Mouse (Mus musculus) left cerebral cortex, postnatal 10 days (tissue): ENCODE results near the gene Cfdp1. TPM values are rescaled to one million over a fixed set of nuclear protein-coding genes. Genes with fewer than 3 reads are reported as not detected.

ENCODE experiments used
- DNase-seq, 2 experiments: peaks; one replicate each; pipeline ENCODE4 v3.0.0; 2021 to 2022; ENCODE audit warnings: low spot score in 2 of 2, mixed read lengths in 1 of 2; ENCODE audit errors: extremely low spot score in 1 of 2
- intact Hi-C: fragments of 180-260 bp; cut with DNase I; formaldehyde crosslinking; loops from one replicate; pipeline ENCODE4 v1.15.1; 2025
- total RNA-seq, 2 experiments: library from RNA; stranded (reverse); gene quantifications; 2 replicates each; pipeline ENCODE4 v1.2.3; 2021

The Cfdp1 gene
- total RNA-seq, 2 experiments from 2014 or later: 90.6 to 94.9 TPM

- DNase-seq: peak in 1 of 2 experiments; percentile 42
- intact Hi-C loops: no loop called here
These were observed 43.3 kb downstream of the Cfdp1 start for GRCm38 (mm10) chr8:111810656-111811336.

GRCm38 (mm10) chr8:111808891-111809622 lies 45.0 kb downstream of the Cfdp1 start:
- DNase-seq: no peak
- intact Hi-C loops: no loop called here

- intact Hi-C loops: no loop called here
These were observed 46.1 kb downstream of the Cfdp1 start for GRCm38 (mm10) chr8:111808006-111808405.

GRCm38 (mm10) chr8:111803362-111803761 lies 50.7 kb downstream of the Cfdp1 start:
- intact Hi-C loops: no loop called here
- DNase-seq: no peak

More at GRCm38 (mm10) chr8:111808006-111808405, 46.1 kb downstream of the Cfdp1 start:
- DNase-seq: no peak

GRCm38 (mm10) chr8:111802256-111802655 lies 51.8 kb downstream of the Cfdp1 start:
- no peak for DNase-seq
- intact Hi-C loops: no loop called here

- intact Hi-C loops: no loop called here
- DNase-seq: no peak
These were observed 52.6 kb downstream of the Cfdp1 start for GRCm38 (mm10) chr8:111801456-111801855.

GRCm38 (mm10) chr8:111796528-111796927 lies 57.6 kb downstream of the Cfdp1 start:
- intact Hi-C loops: loop anchor here (5.0 kb wide), 1 partner anchor 54 kb away; the partner anchor contains the start of gene Bcar1
- DNase-seq: no peak

- intact Hi-C loops: no loop called here
- DNase-seq: no peak
These were observed 60.7 kb downstream of the Cfdp1 start for GRCm38 (mm10) chr8:111793324-111793917.

GRCm38 (mm10) chr8:111789639-111790038 lies 64.5 kb downstream of the Cfdp1 start:
- no peak for DNase-seq
- intact Hi-C loops: no loop called here

- no peak for DNase-seq
- intact Hi-C loops: no loop called here
These were observed 64.9 kb downstream of the Cfdp1 start for GRCm38 (mm10) chr8:111789200-111789599.

GRCm38 (mm10) chr8:111788497-111788896 lies 65.6 kb downstream of the Cfdp1 start:
- DNase-seq: no peak
- intact Hi-C loops: no loop called here

GRCm38 (mm10) chr8:111788085-111788484 lies 66.0 kb downstream of the Cfdp1 start:
- DNase-seq: no peak
- intact Hi-C loops: no loop called here

GRCm38 (mm10) chr8:111787683-111788082 lies 66.4 kb downstream of the Cfdp1 start:
- intact Hi-C loops: no loop called here
- DNase-seq: no peak

- intact Hi-C loops: no loop called here
These were observed 67.1 kb downstream of the Cfdp1 start for GRCm38 (mm10) chr8:111786701-111787588.

GRCm38 (mm10) chr8:111786116-111786515 lies 68.0 kb downstream of the Cfdp1 start:
- no peak for DNase-seq
- intact Hi-C loops: no loop called here

More at GRCm38 (mm10) chr8:111786701-111787588, 67.1 kb downstream of the Cfdp1 start:
- DNase-seq: no peak

GRCm38 (mm10) chr8:111782671-111783394 lies 71.3 kb downstream of the Cfdp1 start:
- DNase-seq: no peak
- intact Hi-C loops: no loop called here

GRCm38 (mm10) chr8:111782161-111782560 lies 71.9 kb downstream of the Cfdp1 start:
- intact Hi-C loops: no loop called here
- DNase-seq: no peak

GRCm38 (mm10) chr8:111780697-111781424 lies 73.2 kb downstream of the Cfdp1 start:
- intact Hi-C loops: no loop called here
- DNase-seq: no peak
